Mouse (Mus musculus): Measurements from ENCODE around the gene Axl. TPM values are rescaled to one million over a fixed set of nuclear protein-coding genes. Genes with fewer than 3 reads are reported as not detected.

Gene Axl
- 0.76 and 0.98 TPM in 2 replicates for total RNA-seq (2012; rRNA removed)
- total RNA-seq (2014; rRNA removed) = 0.15 and 0.19 TPM in 2 replicates
- 0.96 and 1.6 TPM in 2 replicates for polyA plus RNA-seq (2012; ENCODE audit: insufficient read length, low read depth)

DNA sequence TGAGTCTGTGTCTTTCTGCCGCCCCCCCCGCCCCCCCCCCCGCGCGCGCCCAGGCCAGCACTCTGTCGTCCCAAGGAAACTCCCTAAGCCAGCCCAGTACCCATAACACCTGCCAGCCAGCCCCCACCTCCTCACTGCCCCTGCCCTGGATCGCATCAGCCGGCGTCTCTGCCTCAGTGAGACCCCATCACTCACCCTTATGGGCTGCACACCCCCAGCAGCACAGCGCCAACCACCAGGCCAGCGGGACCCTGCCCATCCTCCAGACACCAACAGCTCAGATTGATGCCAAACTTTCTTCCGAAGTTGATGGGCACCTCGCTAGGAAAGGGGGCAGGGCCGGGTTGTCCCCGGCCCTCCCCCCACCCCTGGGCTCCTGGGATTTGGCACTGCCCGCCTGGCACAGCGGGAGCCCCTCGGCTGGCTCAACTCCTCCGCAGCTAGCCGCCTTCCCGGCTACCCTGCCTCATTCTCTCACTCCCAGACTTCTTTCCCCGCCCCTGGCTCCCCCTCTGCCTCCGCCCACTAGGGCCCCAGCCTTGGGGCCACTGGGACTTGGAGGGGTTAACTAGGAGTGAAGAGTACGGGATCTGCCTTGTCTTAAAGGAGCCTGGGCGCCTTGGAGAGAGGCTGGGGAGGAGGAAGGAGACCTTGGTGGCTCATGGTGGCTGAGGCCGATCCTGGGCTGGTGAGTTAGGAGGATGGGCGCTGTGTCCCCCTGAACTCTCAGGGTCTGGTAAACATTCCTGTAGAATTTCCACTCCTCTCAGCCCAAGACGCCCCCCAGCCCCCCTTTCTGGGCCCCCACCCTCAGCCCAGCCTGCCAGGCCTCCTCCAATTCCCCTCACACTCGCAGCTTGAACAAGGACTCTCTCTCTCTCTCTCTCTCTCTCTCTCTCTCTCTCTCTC lies at the start of gene Axl:
Gene Axl, minus strand, starts transcription at position 486 of the 909 bp plus-strand sequence.
- Histone ChIP-seq H3K79me2 (replicated peaks; ENCODE audit: control insufficient read depth, extremely low read depth, insufficient read depth, poor library complexity, severe bottlenecking) (no peaks in the 10 kb centered on the region), H3K9ac (ENCODE audit: insufficient read depth, low read depth) (no peak within 1 kb of the TSS), H3K36me3 (replicated peaks in 1 of 2; ENCODE audit: control insufficient read depth in 1 of 2, insufficient read depth in 1 of 2, low read length in 1 of 2) (no peaks in the 10 kb centered on the region), H3K9me3 (replicated peaks; ENCODE audit: low read length) (no peaks in the 10 kb centered on the region), H3K4me2 (ENCODE audit: insufficient read depth, low read depth, poor library complexity, severe bottlenecking) (no peak within 1 kb of the TSS), H3K27ac (ENCODE audit: insufficient read depth, low read depth) (no peak within 1 kb of the TSS), H3K4me1 (ENCODE audit: control insufficient read depth in 1 of 2, insufficient read depth in 2 of 2) (peaks cover 13 to 19% of the 10 kb centered on the region in 2 experiments), H3K4me3 (replicated peaks in 1 of 3; ENCODE audit: low read depth in 2 of 3, low read length in 2 of 3, poor library complexity in 1 of 3) (no peak within 1 kb of the TSS), H3K27me3 (replicated peaks) (peaks cover 48% of the 10 kb centered on the region)
- dilution Hi-C loops (cut with MboI; ENCODE audit: extremely low pct_ligation_motif_present, extremely low pct_unique_long_range_greater_than_20kb, low sequenced_read_pairs) = no loop called here
- TF ChIP-seq POLR2A (IDR thresholded peaks at IDR 0.05; ENCODE audit: low read depth, low read length) (no peak), TCF12 (IDR thresholded peaks at IDR 0.05; ENCODE audit: low read depth, low read length) (no peak), ZMIZ1 (IDR thresholded peaks at IDR 0.05; ENCODE audit: low read depth, low read length) (no peak), EP300 (IDR thresholded peaks at IDR 0.05; ENCODE audit: low read length) (no peak), CTCF (conservative IDR thresholded peaks at IDR 0.05 in 1 of 2, IDR thresholded peaks at IDR 0.05 in 1 of 2; ENCODE audit: low read depth in 2 of 2, low read length in 2 of 2) (no peak), TBP (conservative IDR thresholded peaks at IDR 0.05; ENCODE audit: low read depth, low read length) (no peak)
- in situ Hi-C loops (cut with MboI; ENCODE audit: low pct_ligation_motif_present, low pct_unique_long_range_greater_than_20kb, low sequenced_read_pairs) = no loop called here
- no peak for DNase-seq (ENCODE audit: extremely low read depth)

- Histone ChIP-seq H3K4me3 (replicated peaks in 1 of 3; ENCODE audit: low read depth in 2 of 3, low read length in 2 of 3, poor library complexity in 1 of 3) (no peak overlapping the region), H3K9me3 (replicated peaks; ENCODE audit: low read length) (no peaks in the 10 kb centered on the region), H3K79me2 (replicated peaks; ENCODE audit: control insufficient read depth, extremely low read depth, insufficient read depth, poor library complexity, severe bottlenecking) (no peaks in the 10 kb centered on the region), H3K4me2 (ENCODE audit: insufficient read depth, low read depth, poor library complexity, severe bottlenecking) (no peak overlapping the region), H3K27me3 (replicated peaks) (peaks cover 7% of the 10 kb centered on the region), H3K4me1 (ENCODE audit: control insufficient read depth in 1 of 2, insufficient read depth in 2 of 2) (no peaks in the 10 kb centered on the region), H3K9ac (ENCODE audit: insufficient read depth, low read depth) (no peak overlapping the region), H3K36me3 (replicated peaks in 1 of 2; ENCODE audit: control insufficient read depth in 1 of 2, insufficient read depth in 1 of 2, low read length in 1 of 2) (no peaks in the 10 kb centered on the region), H3K27ac (ENCODE audit: insufficient read depth, low read depth) (no peak overlapping the region)
- no peak for TF ChIP-seq USF1 (IDR thresholded peaks at IDR 0.05; ENCODE audit: low read depth, low read length)
- TF ChIP-seq MYC (IDR thresholded peaks at IDR 0.05; ENCODE audit: low read depth, low read length) = no peak
- no peak for TF ChIP-seq KAT2A (IDR thresholded peaks at IDR 0.05; ENCODE audit: insufficient replicate concordance, low read length)
- TF ChIP-seq ETS1 (conservative IDR thresholded peaks at IDR 0.05; ENCODE audit: low read depth, low read length) = no peak
- TF ChIP-seq MEF2A (IDR thresholded peaks at IDR 0.05; ENCODE audit: borderline replicate concordance, low read depth, low read length) = no peak
- TF ChIP-seq NRF1 (IDR thresholded peaks at IDR 0.05; ENCODE audit: low read depth, low read length) = no peak
- no peak for TF ChIP-seq CHD1 (IDR thresholded peaks at IDR 0.05; ENCODE audit: low read depth, low read length)
- TF ChIP-seq ZC3H11A (IDR thresholded peaks at IDR 0.05; ENCODE audit: low read depth, low read length) = no peak
- TF ChIP-seq JUND (conservative IDR thresholded peaks at IDR 0.05; ENCODE audit: low read depth, low read length) = no peak
- TF ChIP-seq ZKSCAN1 (IDR thresholded peaks at IDR 0.05; ENCODE audit: borderline replicate concordance, low read depth, low read length) = no peak
- no peak for TF ChIP-seq UBTF (IDR thresholded peaks at IDR 0.05; ENCODE audit: low read depth, low read length)
- no peak for TF ChIP-seq E2F4 (IDR thresholded peaks at IDR 0.05; ENCODE audit: insufficient replicate concordance, low read depth, low read length)
- TF ChIP-seq JUN (IDR thresholded peaks at IDR 0.05; ENCODE audit: insufficient read depth, low read depth, low read length) = no peak
- TF ChIP-seq RAD21 (IDR thresholded peaks at IDR 0.05; ENCODE audit: low read depth, low read length) = no peak
- no peak for TF ChIP-seq HCFC1 (IDR thresholded peaks at IDR 0.05; ENCODE audit: low read depth, low read length)
- TF ChIP-seq CTCF (conservative IDR thresholded peaks at IDR 0.05 in 1 of 2, IDR thresholded peaks at IDR 0.05 in 1 of 2; ENCODE audit: low read depth in 2 of 2, low read length in 2 of 2) = no peak
- TF ChIP-seq MAX (IDR thresholded peaks at IDR 0.05; ENCODE audit: low read length) = no peak
- TF ChIP-seq GABPA (IDR thresholded peaks at IDR 0.05; ENCODE audit: insufficient replicate concordance, low read depth, low read length) = no peak
- TF ChIP-seq POLR2A (IDR thresholded peaks at IDR 0.05; ENCODE audit: low read depth, low read length) = no peak
- in situ Hi-C loops (cut with MboI; ENCODE audit: low pct_ligation_motif_present, low pct_unique_long_range_greater_than_20kb, low sequenced_read_pairs) (no loop called here), dilution Hi-C loops (cut with MboI; ENCODE audit: extremely low pct_ligation_motif_present, extremely low pct_unique_long_range_greater_than_20kb, low sequenced_read_pairs) (no loop called here)
- DNase-seq (ENCODE audit: extremely low read depth) = no peak
These were observed 46.8 kb upstream of the Axl start for GRCm38 (mm10) chr7:25835188-25835891.

Data from CH12.LX (cell line).